Mouse (Mus musculus) liver, embryonic 11.5 days (tissue): Measurements from ENCODE around the gene Ttc29. TPM values are rescaled to one million over a fixed set of nuclear protein-coding genes. Genes with fewer than 3 reads are reported as not detected.

ENCODE experiments used
- ATAC-seq: fragments of 200-750 bp; cut with Nextera tagmentation; replicated peaks from 2 replicates; pipeline ENCODE4 v1.8.0; 2017; ENCODE audit warnings: moderate number of reproducible peaks, mild to moderate bottlenecking, moderate TSS enrichment, moderate library complexity; ENCODE audit not compliant: low FRiP score
- DNase-seq: peaks from one replicate; pipeline ENCODE4 v3.0.0-alpha.2; 2017; ENCODE audit warnings: low spot score
- H3K27ac ChIP-seq: fragments of 300-500 bp; sonication (generic); 2 replicates; pipeline ENCODE4 v1.5.1; 2014; ENCODE audit warnings: mild to moderate bottlenecking, low read depth, low read length, control low read depth
- H3K27me3 ChIP-seq: fragments of 300-500 bp; sonication (generic); replicated peaks from 2 replicates; pipeline ENCODE4 v1.6.1; 2014; ENCODE audit warnings: low read length, mixed read lengths; ENCODE audit not compliant: control insufficient read depth, insufficient read depth
- H3K36me3 ChIP-seq: fragments of 300-500 bp; sonication (generic); 2 replicates; pipeline ENCODE4 v1.6.1; 2014; ENCODE audit warnings: mild to moderate bottlenecking, low read length, moderate library complexity, mixed read lengths; ENCODE audit not compliant: control insufficient read depth, insufficient read depth
- H3K4me1 ChIP-seq: fragments of 300-500 bp; sonication (generic); replicated peaks from 2 replicates; pipeline ENCODE4 v1.6.1; 2014; ENCODE audit warnings: low read length, mixed read lengths; ENCODE audit not compliant: control insufficient read depth, insufficient read depth
- H3K4me2 ChIP-seq: fragments of 300-500 bp; sonication (generic); 2 replicates; pipeline ENCODE4 v1.6.1; 2014; ENCODE audit warnings: mild to moderate bottlenecking, control low read depth, moderate library complexity
- H3K4me3 ChIP-seq: fragments of 300-500 bp; sonication (generic); 2 replicates; pipeline ENCODE4 v1.5.1; 2014; ENCODE audit warnings: low read depth, low read length, control low read depth
- H3K9ac ChIP-seq: fragments of 300-500 bp; sonication (generic); 2 replicates; pipeline ENCODE4 v1.6.1; 2014; ENCODE audit warnings: low read depth, low read length, control low read depth
- H3K9me3 ChIP-seq: fragments of 300-500 bp; sonication (generic); 2 replicates; pipeline ENCODE4 v1.6.1; 2016; ENCODE audit warnings: low read length, inconsistent platforms, mixed read lengths; ENCODE audit not compliant: control insufficient read depth
- WGBS: fragments of 180-500 bp; shearing (Covaris S2); extraction: QIAGEN DNeasy Blood & Tissue Kit; methylation state at CpG from one replicate; pipeline ENCODE4 v1.1.7; 2014; 5-methylcytosine and 5-hydroxymethylcytosine counted together
- polyA plus RNA-seq: library from polyadenylated mRNA; unstranded; fragments of >200 nt; fragmentation: Nextera tagmentation; extraction: Ambion mirVana; gene quantifications from 2 replicates; pipeline ENCODE4 v1.2.1, GENCODE M21; 2014

Ttc29 gene
- polyA plus RNA-seq, 1 experiment from 2014 or later: not detected

- DNase-seq: peak; percentile 15
- Histone ChIP-seq H3K4me3 (no peak overlapping the region), H3K9me3 (no peaks in the 10 kb centered on the region), H3K9ac (no peak overlapping the region), H3K4me2 (no peak overlapping the region), H3K27me3 (no peaks in the 10 kb centered on the region), H3K36me3 (no peaks in the 10 kb centered on the region), H3K4me1 (no peaks in the 10 kb centered on the region), H3K27ac (no peak overlapping the region)
- 74% methylated on average over 10 of the region's 10 CpGs for WGBS
- no peak for ATAC-seq
These were observed 76.4 kb downstream of the Ttc29 start for GRCm38 (mm10) chr8:78289374-78289971.

- no peak overlapping the region for H3K9ac ChIP-seq
- no peak for ATAC-seq
- H3K9me3 ChIP-seq: no peaks in the 10 kb centered on the region
- no peak overlapping the region for H3K27ac ChIP-seq
- H3K36me3 ChIP-seq: no peaks in the 10 kb centered on the region
- DNase-seq: peak; percentile 20
- H3K4me3 ChIP-seq: no peak overlapping the region
- 51% methylated on average over 7 of the region's 7 CpGs for WGBS
- H3K4me2 ChIP-seq: no peak overlapping the region
- no peaks in the 10 kb centered on the region for H3K4me1 ChIP-seq
- no peaks in the 10 kb centered on the region for H3K27me3 ChIP-seq
These were observed 77.2 kb downstream of the Ttc29 start for GRCm38 (mm10) chr8:78290274-78290673.

- Histone ChIP-seq H3K27me3 (no peaks in the 10 kb centered on the region), H3K9ac (no peak overlapping the region), H3K4me2 (no peak overlapping the region), H3K4me3 (no peak overlapping the region), H3K9me3 (no peaks in the 10 kb centered on the region), H3K36me3 (no peaks in the 10 kb centered on the region), H3K4me1 (no peaks in the 10 kb centered on the region), H3K27ac (no peak overlapping the region)
- DNase-seq: peak; percentile 11
- ATAC-seq: no peak
- WGBS: 55% methylated on average over 5 of the region's 5 CpGs
These were observed 82.4 kb downstream of the Ttc29 start for GRCm38 (mm10) chr8:78295494-78295893.

GRCm38 (mm10) chr8:78303579-78303978 is 90.5 kb downstream of the Ttc29 start:
- no peak overlapping the region for H3K4me2 ChIP-seq
- 43% methylated on average over 7 of the region's 7 CpGs for WGBS
- H3K27ac ChIP-seq: no peak overlapping the region
- H3K4me1 ChIP-seq: no peaks in the 10 kb centered on the region
- H3K9me3 ChIP-seq: no peaks in the 10 kb centered on the region
- H3K27me3 ChIP-seq: no peaks in the 10 kb centered on the region
- no peak overlapping the region for H3K4me3 ChIP-seq
- ATAC-seq (no peak), DNase-seq (peak; percentile 27)
- H3K36me3 ChIP-seq: no peaks in the 10 kb centered on the region
- no peak overlapping the region for H3K9ac ChIP-seq

GRCm38 (mm10) chr8:78306604-78307003 is 93.5 kb downstream of the Ttc29 start:
- no peak for DNase-seq
- 55% methylated on average over 10 of the region's 10 CpGs for WGBS
- Histone ChIP-seq H3K9ac (no peak overlapping the region), H3K4me1 (no peaks in the 10 kb centered on the region), H3K4me3 (no peak overlapping the region), H3K4me2 (no peak overlapping the region), H3K9me3 (no peaks in the 10 kb centered on the region), H3K27me3 (no peaks in the 10 kb centered on the region), H3K36me3 (no peaks in the 10 kb centered on the region), H3K27ac (no peak overlapping the region)
- ATAC-seq: no peak

GRCm38 (mm10) chr8:78307131-78307530 is 94.0 kb downstream of the Ttc29 start:
- Histone ChIP-seq H3K27me3 (no peaks in the 10 kb centered on the region), H3K36me3 (no peaks in the 10 kb centered on the region), H3K4me2 (no peak overlapping the region), H3K9me3 (no peaks in the 10 kb centered on the region), H3K4me3 (no peak overlapping the region), H3K4me1 (no peaks in the 10 kb centered on the region), H3K9ac (no peak overlapping the region), H3K27ac (no peak overlapping the region)
- 39% methylated on average over 4 of the region's 4 CpGs for WGBS
- DNase-seq: no peak
- ATAC-seq: no peak

- ATAC-seq: no peak
- Histone ChIP-seq H3K9ac (no peak overlapping the region), H3K27ac (no peak overlapping the region), H3K36me3 (no peaks in the 10 kb centered on the region), H3K4me2 (no peak overlapping the region), H3K4me1 (no peaks in the 10 kb centered on the region), H3K27me3 (no peaks in the 10 kb centered on the region), H3K4me3 (no peak overlapping the region), H3K9me3 (no peaks in the 10 kb centered on the region)
- no peak for DNase-seq
- 66% methylated on average over 6 of the region's 6 CpGs for WGBS
These were observed 96.4 kb downstream of the Ttc29 start for GRCm38 (mm10) chr8:78309539-78309938.

- H3K4me3 ChIP-seq: no peak overlapping the region
- no peaks in the 10 kb centered on the region for H3K27me3 ChIP-seq
- DNase-seq: no peak
- no peaks in the 10 kb centered on the region for H3K4me1 ChIP-seq
- no peak overlapping the region for H3K4me2 ChIP-seq
- H3K9me3 ChIP-seq: no peaks in the 10 kb centered on the region
- no peak for ATAC-seq
- WGBS: 62% methylated on average over 9 of the region's 9 CpGs
- H3K27ac ChIP-seq: no peak overlapping the region
- no peak overlapping the region for H3K9ac ChIP-seq
- no peaks in the 10 kb centered on the region for H3K36me3 ChIP-seq
These were observed 102.5 kb downstream of the Ttc29 start for GRCm38 (mm10) chr8:78315576-78315975.

- ATAC-seq (no peak), DNase-seq (no peak)
- 79% methylated on average over 2 of the region's 2 CpGs for WGBS
- Histone ChIP-seq H3K27me3 (no peaks in the 10 kb centered on the region), H3K4me3 (no peak overlapping the region), H3K36me3 (no peaks in the 10 kb centered on the region), H3K4me2 (no peak overlapping the region), H3K27ac (no peak overlapping the region), H3K4me1 (no peaks in the 10 kb centered on the region), H3K9ac (no peak overlapping the region), H3K9me3 (no peaks in the 10 kb centered on the region)
These were observed 104.6 kb downstream of the Ttc29 start for GRCm38 (mm10) chr8:78317666-78318065.
